Mouse (Mus musculus) testis, adult 2 months (tissue): ENCODE results near the gene Klrg1. TPM values are rescaled to one million over a fixed set of nuclear protein-coding genes. Genes with fewer than 3 reads are reported as not detected.

ENCODE experiments used
- H3K27ac ChIP-seq: fragments of 200-500 bp; 2 replicates; pipeline ENCODE4 v1.5.1; 2012; ENCODE audit warnings: low read depth, low read length; ENCODE audit not compliant: control insufficient read depth, insufficient read depth
- H3K27me3 ChIP-seq: fragments of 200-500 bp; 2 replicates; pipeline ENCODE4 v1.6.1; 2012; ENCODE audit warnings: mild to moderate bottlenecking, low read length, moderate library complexity; ENCODE audit not compliant: control insufficient read depth, insufficient read depth
- H3K36me3 ChIP-seq: fragments of 200-500 bp; 2 replicates; pipeline ENCODE4 v1.6.1; 2012; ENCODE audit warnings: mild to moderate bottlenecking, low read length; ENCODE audit not compliant: control insufficient read depth, insufficient read depth
- H3K4me1 ChIP-seq: fragments of 200-500 bp; 2 replicates; pipeline ENCODE4 v1.6.1; 2012; ENCODE audit warnings: low read length; ENCODE audit not compliant: control insufficient read depth, insufficient read depth
- H3K4me3 ChIP-seq: fragments of 200-500 bp; 2 replicates; pipeline ENCODE4 v1.5.1; 2012; ENCODE audit warnings: low read depth, mild to moderate bottlenecking, low read length, moderate library complexity, mixed read lengths; ENCODE audit not compliant: control insufficient read depth
- CTCF ChIP-seq: fragments of 200-500 bp; IDR thresholded peaks from 2 replicates; pipeline ENCODE4 v1.5.1; 2012; ENCODE audit warnings: low read depth, mild to moderate bottlenecking, inconsistent platforms, low read length, moderate library complexity; ENCODE audit not compliant: control insufficient read depth, insufficient read depth, insufficient replicate concordance
- POLR2A ChIP-seq: fragments of 200-500 bp; IDR thresholded peaks from 2 replicates; pipeline ENCODE4 v1.6.1; 2012; ENCODE audit warnings: low read depth, mild to moderate bottlenecking, inconsistent platforms, low read length, moderate library complexity; ENCODE audit not compliant: control insufficient read depth
- polyA plus RNA-seq: library from polyadenylated mRNA; depleted of rRNA; stranded (reverse); fragments of >200 nt; gene quantifications from 2 replicates; pipeline ENCODE4 v1.2.3, GENCODE M21; 2012

Klrg1 gene
- polyA plus RNA-seq, 1 experiment = 0.16 TPM

DNA sequence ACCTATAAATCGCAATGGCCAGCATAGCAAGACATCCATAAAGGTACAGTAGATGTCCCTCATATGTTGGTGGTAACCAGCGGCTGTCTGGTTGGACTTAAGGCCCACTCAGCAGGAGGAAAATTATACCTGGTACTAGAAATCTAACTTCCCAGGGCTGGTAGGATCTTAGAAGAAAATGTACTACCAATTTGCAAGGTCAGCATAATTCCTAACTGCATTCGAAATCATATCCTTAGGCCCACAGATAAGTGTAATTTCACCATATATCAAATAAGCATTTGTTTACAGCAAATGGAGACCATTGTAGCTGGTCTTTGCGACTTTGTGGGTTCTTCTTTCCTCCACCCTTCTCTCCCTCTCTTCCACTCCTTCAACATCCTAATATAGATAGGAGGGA lies 24.0 kb upstream of the Klrg1 start:
- no peaks in the 10 kb centered on the region for H3K36me3 ChIP-seq
- TF ChIP-seq CTCF = no peak
- TF ChIP-seq POLR2A = no peak
- H3K27me3 ChIP-seq = no peaks in the 10 kb centered on the region

DNA sequence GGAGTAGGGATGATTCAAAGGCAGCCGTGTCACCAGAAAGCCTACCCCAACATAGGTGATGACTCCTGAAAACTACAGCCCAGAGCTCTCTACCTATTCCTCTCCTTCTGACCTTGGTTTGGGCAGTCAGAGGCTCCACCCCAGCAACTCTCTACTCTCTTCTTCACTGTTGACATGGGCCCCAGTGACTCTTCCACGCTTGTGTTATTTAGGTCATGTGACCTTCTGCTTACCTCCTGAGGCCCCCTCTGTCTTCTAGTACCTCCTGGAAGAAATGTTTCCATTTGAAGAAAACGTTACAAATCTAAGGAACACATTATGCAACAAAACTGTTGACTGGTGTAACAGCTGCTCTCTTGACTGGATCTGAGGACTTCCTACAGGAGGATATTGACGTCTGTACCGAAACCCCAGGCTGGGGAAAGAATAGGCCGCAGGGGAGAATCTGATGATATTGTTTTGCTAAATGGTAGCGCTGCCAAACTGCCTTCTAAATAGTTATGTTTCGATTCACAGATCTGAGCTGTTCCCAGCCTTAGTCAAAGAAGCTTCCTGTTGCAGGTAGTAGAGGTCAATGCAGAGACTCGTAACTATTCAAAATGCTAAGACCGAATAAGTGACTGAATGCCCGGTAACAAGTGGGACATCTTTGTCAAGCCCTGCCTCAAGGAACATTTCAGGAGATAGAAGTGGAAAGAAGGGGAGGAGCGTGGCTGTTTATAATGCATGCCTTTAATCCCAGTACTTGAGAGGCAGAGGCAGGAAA lies 22.3 kb upstream of the Klrg1 start:
- no peak overlapping the region for H3K4me3 ChIP-seq
- H3K27me3 ChIP-seq = no peaks in the 10 kb centered on the region
- H3K27ac ChIP-seq = no peak overlapping the region
- no peaks in the 10 kb centered on the region for H3K36me3 ChIP-seq
- no peak for TF ChIP-seq CTCF
- TF ChIP-seq POLR2A = no peak
- H3K4me1 ChIP-seq = peaks cover 3% of the 10 kb centered on the region; the same call in 1 of the 2 replicates

More for the DNA sequence above, 24.0 kb upstream of the Klrg1 start:
- Histone ChIP-seq H3K27ac (no peak overlapping the region), H3K4me1 (peaks cover 3% of the 10 kb centered on the region; the same call in 1 of the 2 replicates), H3K4me3 (no peak overlapping the region)

DNA sequence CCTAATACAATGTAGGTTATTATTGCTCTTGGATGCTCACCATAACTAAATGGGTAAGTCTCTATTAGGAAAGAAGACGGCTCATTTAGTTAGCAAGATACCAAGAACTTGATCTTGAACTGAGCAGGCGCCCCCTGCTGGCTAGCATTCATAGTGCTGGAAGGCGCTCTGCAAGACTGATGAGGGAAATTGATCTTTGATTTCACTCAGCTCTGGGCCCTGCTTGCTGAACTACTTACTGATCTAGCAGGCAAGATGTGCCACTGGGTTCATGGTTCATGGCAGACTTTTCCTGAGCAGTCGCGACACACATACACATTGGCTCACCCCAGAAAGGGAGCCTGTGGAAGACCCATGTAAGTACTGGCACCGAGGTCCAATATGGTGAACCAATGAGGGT lies 21.7 kb upstream of the Klrg1 start:
- H3K27ac ChIP-seq = no peak overlapping the region
- H3K4me3 ChIP-seq = no peak overlapping the region

DNA sequence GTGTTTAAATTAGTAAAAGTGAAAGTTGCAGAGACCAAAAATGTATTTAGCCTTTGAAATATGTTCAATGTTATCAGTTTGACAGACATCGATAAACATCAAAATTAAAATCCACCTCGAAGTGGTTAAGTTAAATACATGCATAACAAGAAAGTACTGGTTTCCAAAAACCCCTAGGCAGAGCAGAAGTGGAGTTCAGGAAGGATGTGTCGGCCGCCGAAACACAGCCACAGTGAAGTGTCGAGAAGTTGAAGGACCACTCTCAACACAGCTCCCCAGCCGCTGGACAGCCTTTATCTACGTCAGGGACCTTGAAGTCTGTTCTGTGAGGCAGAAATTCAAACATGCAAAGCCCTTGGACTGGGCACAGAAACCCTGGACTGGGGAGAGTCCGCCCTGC lies 20.8 kb upstream of the Klrg1 start:
- no peak overlapping the region for H3K4me3 ChIP-seq
- H3K4me1 ChIP-seq = peaks cover 3% of the 10 kb centered on the region; the same call in 1 of the 2 replicates
- H3K27me3 ChIP-seq = no peaks in the 10 kb centered on the region
- no peaks in the 10 kb centered on the region for H3K36me3 ChIP-seq
- H3K27ac ChIP-seq = no peak overlapping the region
- TF ChIP-seq CTCF = no peak
- no peak for TF ChIP-seq POLR2A

More for the DNA sequence above, 21.7 kb upstream of the Klrg1 start:
- H3K27me3 ChIP-seq = no peaks in the 10 kb centered on the region
- H3K4me1 ChIP-seq = peaks cover 3% of the 10 kb centered on the region; the same call in 1 of the 2 replicates
- TF ChIP-seq POLR2A = no peak
- peak; percentile 80; the same call in 1 of the 2 replicates for TF ChIP-seq CTCF
- H3K36me3 ChIP-seq = no peaks in the 10 kb centered on the region

DNA sequence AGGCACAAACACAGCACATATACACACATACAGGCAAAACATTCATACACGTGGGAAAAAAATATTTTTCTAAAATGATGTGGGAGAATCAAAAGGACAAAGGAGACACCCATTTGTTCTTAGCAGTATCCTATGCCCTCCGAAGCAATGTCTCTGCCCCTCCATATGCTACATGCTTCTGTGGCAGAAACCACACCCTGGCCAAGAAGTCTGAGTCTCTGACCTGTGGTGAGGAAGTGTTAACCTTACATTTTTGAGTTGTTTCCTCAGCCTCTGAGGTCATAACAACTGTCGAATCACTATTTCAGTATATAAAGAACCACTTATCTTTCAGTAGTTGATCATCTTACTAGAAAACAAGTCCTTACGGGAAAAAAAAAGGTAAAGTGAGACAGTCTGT lies 20.0 kb upstream of the Klrg1 start:
- H3K27me3 ChIP-seq = no peaks in the 10 kb centered on the region

DNA sequence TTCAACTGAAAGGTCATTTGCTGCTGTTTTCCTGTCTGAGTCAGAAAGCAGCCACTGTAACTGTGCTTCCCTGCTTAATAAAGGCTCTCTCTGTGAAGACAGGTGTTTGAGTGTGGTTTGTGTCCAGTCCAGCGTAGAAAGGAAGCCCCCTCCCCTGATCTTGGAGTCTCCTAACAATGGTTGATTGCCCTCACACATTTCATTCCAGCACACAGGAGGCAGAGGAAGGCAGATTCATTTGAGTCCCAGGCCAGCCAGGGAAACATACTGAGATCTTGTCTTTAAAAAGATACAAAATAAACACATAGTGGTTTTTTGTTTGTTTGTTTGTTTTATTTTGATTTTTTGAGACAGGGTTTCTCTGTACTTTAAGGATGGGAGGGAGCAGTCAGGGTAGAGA lies 19.4 kb upstream of the Klrg1 start:
- H3K27me3 ChIP-seq = no peaks in the 10 kb centered on the region
- H3K36me3 ChIP-seq = no peaks in the 10 kb centered on the region
- no peak overlapping the region for H3K27ac ChIP-seq
- H3K4me3 ChIP-seq = no peak overlapping the region
- no peak for TF ChIP-seq CTCF
- no peak for TF ChIP-seq POLR2A
- H3K4me1 ChIP-seq = peaks cover 3% of the 10 kb centered on the region; the same call in 1 of the 2 replicates

More for the DNA sequence above, 20.0 kb upstream of the Klrg1 start:
- Histone ChIP-seq H3K4me1 (peaks cover 3% of the 10 kb centered on the region; the same call in 1 of the 2 replicates), H3K4me3 (no peak overlapping the region), H3K36me3 (no peaks in the 10 kb centered on the region), H3K27ac (no peak overlapping the region)
- TF ChIP-seq POLR2A (no peak), CTCF (no peak)

DNA sequence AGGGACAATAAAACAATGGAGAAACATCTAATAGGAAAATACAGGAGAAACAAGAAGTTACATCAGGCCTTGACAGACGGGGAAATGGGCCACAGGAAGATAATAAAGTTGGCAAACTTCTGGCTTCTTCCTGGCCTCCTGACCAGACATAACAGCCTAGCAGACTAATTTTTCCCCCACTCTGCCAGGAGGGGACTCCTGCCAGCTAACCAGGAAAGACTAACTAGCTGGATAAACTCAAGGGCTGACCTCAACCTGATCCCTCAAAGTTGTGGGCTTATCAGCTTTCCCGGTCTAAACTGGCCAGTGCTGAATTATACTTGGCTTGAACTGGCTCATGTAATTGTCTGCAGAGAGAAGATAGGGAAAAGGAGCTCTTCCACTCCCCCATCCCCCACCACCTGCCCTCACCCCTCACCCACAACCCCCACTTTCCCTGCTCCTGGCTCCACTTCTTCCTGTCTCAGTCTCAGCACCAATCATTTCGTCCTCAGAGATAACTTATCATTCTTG lies 17.0 kb upstream of the Klrg1 start:
- Histone ChIP-seq H3K36me3 (no peaks in the 10 kb centered on the region), H3K4me3 (no peak overlapping the region), H3K27me3 (no peaks in the 10 kb centered on the region), H3K4me1 (peaks cover 3% of the 10 kb centered on the region; the same call in 1 of the 2 replicates), H3K27ac (no peak overlapping the region; the same call in 1 of the 2 replicates)
- TF ChIP-seq CTCF (no peak), POLR2A (no peak)
